Mouse (Mus musculus) CD8-positive naive resting alpha-beta T cell, adult 2 months (primary cell): ENCODE measurements around the gene Schip1.

Experiments
- DNase-seq, 2 experiments: peaks; one replicate each; pipeline ENCODE4 v3.0.0; 2022; ENCODE audit warnings: low read depth in 2 of 2, low spot score in 2 of 2

The Schip1 gene

GRCm38 (mm10) chr3:68379242-68379641, 314.6 kb downstream of the Schip1 start:
- DNase-seq = no peak

GRCm38 (mm10) chr3:68383672-68384071, 319.1 kb downstream of the Schip1 start:
- DNase-seq = no peak

GRCm38 (mm10) chr3:68385544-68385943, 320.9 kb downstream of the Schip1 start:
- no peak for DNase-seq

GRCm38 (mm10) chr3:68388023-68388422, 323.4 kb downstream of the Schip1 start:
- DNase-seq = no peak

GRCm38 (mm10) chr3:68393578-68393977, 329.0 kb downstream of the Schip1 start:
- no peak for DNase-seq

- DNase-seq = no peak
These were observed 334.1 kb downstream of the Schip1 start for GRCm38 (mm10) chr3:68398691-68399090.

GRCm38 (mm10) chr3:68400121-68400520, 335.5 kb downstream of the Schip1 start:
- DNase-seq = no peak

- no peak for DNase-seq
These were observed 338.7 kb downstream of the Schip1 start for GRCm38 (mm10) chr3:68403343-68403742.

GRCm38 (mm10) chr3:68403783-68404217, 339.2 kb downstream of the Schip1 start:
- DNase-seq = no peak

- DNase-seq = no peak
These were observed 341.1 kb downstream of the Schip1 start for GRCm38 (mm10) chr3:68405724-68406123.

- DNase-seq = no peak
These were observed 347.7 kb downstream of the Schip1 start for GRCm38 (mm10) chr3:68412262-68412661.

- no peak for DNase-seq
These were observed 355.2 kb downstream of the Schip1 start for GRCm38 (mm10) chr3:68419792-68420191.

- DNase-seq = no peak
These were observed 356.3 kb downstream of the Schip1 start for GRCm38 (mm10) chr3:68420927-68421326.

- no peak for DNase-seq
These were observed 357.2 kb downstream of the Schip1 start for GRCm38 (mm10) chr3:68421849-68422248.

GRCm38 (mm10) chr3:68428081-68428480, 363.5 kb downstream of the Schip1 start:
- no peak for DNase-seq

- no peak for DNase-seq
These were observed 369.8 kb downstream of the Schip1 start for GRCm38 (mm10) chr3:68434435-68434834.

- DNase-seq = no peak
These were observed 370.3 kb downstream of the Schip1 start for GRCm38 (mm10) chr3:68434897-68435296.

- DNase-seq = no peak
These were observed 383.9 kb downstream of the Schip1 start for GRCm38 (mm10) chr3:68448480-68448879.

GRCm38 (mm10) chr3:68451634-68452033, 387.0 kb downstream of the Schip1 start:
- no peak for DNase-seq

- DNase-seq = no peak
These were observed 388.7 kb downstream of the Schip1 start for GRCm38 (mm10) chr3:68453266-68453665.

GRCm38 (mm10) chr3:68453719-68454455, 389.3 kb downstream of the Schip1 start:
- no peak for DNase-seq

- no peak for DNase-seq
These were observed 402.0 kb downstream of the Schip1 start for GRCm38 (mm10) chr3:68466643-68467042.
